Mouse (Mus musculus) urinary bladder, postnatal 25 days (tissue): ENCODE results near the gene Vti1a.

Experiments
- DNase-seq: peaks from one replicate; pipeline ENCODE4 v3.0.0; 2022; ENCODE audit warnings: low spot score

The Vti1a gene

DNA sequence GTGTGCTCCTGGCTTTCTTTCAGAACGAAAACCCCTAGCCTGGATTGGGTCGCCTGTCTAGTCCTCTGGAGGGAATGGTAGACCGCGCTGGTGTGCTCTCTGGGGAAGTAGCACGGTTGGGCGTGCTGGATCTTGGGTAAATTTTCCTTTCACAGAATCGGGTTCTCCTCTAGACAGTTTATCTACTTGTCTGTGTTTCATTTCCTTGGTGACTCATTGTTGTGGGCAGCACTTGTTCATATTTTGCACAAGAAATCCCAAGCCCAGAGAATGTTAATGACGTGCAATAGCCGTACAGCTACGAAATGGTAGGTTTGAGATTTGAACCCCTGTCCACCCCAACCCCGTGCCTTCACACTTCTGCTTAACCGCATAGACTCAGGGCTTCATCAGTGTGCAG lies 145.9 kb downstream of the Vti1a start:
- no peak for DNase-seq

DNA sequence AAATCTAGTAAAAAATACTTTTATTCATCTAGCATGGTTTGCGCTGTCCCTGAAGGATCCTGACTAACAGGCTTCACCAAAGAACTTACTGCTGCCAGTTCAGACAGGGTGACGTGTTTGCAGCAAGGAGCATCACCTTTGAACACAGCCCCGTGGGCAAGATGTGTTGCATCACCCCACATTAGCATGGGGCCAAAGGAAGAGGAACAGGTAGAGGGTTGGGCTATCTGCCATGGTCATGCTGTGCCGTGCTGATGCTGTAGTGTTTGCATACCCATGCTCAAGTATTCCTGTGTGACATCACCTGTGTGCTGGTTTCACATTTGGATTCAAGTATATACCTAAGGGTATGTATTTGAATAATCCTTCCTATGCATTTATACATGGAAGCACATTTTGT lies 147.6 kb downstream of the Vti1a start:
- no peak for DNase-seq

DNA sequence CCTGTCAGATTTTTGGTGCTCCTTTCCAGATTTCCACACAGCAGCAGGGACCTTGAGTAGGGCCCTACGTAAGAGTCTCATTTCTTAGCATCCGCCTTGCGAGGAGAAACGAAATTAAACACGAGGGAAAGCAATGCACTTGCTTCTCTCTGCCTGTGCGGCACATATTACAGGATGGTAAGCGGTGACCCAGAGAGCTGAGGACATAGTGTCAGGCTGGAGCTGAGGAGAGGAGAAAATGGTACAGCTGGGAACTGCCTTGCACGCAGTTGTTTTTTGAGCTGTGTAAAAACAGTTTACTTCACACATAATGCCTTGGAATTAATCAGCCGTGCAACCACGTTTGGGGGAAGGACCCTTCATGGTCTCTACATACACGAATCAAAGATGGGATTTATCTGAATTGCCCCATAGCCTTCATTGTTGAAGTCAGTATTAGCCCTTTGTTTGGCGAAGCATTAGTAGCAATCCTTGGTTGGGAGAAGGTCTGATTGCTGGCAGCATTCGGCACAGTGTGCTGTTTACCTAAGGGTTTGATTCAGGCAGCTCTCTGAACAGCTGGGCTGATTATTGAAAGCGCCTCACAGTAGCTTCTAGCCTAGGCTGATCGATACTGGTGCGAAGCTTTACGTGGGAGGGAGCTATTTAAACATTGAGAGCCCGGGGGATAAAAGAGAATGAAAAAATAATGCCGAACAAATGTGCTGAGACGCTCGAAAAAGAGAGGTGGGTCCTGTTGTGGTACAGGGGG lies 153.4 kb downstream of the Vti1a start:
- DNase-seq: no peak

DNA sequence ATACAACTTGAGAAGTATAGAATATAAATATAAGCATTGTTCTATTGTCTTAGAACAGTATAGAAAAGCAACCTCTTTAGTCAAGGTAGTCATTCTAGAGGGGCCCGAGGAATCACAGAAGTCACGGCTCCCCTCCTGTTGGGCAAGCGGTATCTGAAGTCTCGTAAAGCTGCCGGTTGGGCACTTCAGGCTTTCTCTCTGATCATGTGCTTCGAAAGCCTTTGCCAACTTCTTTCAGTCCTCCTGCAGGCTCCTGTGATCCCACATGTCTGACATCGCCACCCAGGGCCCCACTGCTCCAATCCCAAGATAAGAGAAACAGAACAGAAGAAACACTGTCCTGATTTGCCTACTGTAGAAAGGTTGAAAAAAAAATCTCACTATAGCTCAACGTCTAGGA lies 156.5 kb downstream of the Vti1a start:
- DNase-seq: no peak

GRCm38 (mm10) chr19:55474225-55474624 lies 158.1 kb downstream of the Vti1a start:
- no peak for DNase-seq

- DNase-seq: no peak
Observed at GRCm38 (mm10) chr19:55480526-55480925, 164.4 kb downstream of the Vti1a start.

DNA sequence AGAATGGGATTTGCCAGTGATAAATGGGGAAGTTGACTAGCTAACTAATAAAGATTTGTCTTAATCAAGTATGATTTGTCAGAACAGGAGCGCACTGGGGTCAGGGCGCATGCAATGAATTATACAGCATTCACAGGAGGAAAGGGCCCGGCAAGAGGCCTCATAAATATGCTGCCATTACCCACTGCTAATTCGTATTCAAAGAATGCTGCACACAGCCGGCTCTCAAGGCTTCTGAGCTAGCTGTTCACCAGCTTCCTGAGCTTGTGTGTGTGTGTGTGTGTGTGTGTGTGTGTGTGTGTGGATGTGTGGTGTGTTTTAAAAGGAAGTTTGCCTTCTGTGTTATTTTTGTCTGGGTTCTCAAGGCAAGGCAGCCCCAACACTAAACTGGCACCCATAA lies 165.2 kb downstream of the Vti1a start:
- DNase-seq: no peak

DNA sequence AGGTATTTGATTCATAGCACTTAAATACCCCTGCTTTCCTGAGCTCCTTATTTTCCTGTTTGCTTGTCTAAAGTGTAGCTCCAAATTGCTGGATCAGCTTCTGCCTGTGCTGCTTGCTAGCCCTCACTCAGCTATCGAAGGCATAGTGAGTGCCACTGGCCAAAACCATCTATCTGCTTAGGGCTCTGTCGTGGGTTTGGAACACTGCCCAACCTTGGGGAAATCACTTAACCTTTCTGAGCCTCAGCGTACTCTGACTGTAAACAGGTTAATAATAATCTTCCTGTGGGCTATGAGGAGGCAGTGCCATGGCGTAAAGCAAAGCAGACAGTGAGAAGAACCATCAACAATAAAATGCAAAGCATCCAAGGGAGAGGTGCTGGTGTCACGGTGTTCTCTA lies 167.4 kb downstream of the Vti1a start:
- no peak for DNase-seq

- DNase-seq: no peak
Observed at GRCm38 (mm10) chr19:55484559-55484958, 168.5 kb downstream of the Vti1a start.

DNA sequence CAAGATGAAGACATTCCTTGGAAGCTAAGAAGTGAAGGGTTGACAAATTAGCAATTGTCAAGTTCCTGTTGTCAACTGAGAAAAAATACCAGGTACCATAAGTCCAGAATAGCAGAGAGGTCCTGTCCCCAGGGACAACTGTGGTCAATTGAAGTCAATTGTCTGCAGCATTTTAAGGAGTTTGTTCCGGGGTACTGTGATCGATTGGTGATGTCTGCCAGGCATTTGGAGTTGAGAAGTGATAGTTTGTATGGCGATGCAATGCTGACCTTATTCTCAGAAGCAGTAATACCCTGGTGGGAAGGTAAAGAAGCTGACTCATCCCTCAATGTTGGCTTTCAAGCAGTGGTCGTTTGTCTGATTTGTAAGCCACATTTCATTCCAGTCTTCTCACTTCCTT lies 170.4 kb downstream of the Vti1a start:
- no peak for DNase-seq

DNA sequence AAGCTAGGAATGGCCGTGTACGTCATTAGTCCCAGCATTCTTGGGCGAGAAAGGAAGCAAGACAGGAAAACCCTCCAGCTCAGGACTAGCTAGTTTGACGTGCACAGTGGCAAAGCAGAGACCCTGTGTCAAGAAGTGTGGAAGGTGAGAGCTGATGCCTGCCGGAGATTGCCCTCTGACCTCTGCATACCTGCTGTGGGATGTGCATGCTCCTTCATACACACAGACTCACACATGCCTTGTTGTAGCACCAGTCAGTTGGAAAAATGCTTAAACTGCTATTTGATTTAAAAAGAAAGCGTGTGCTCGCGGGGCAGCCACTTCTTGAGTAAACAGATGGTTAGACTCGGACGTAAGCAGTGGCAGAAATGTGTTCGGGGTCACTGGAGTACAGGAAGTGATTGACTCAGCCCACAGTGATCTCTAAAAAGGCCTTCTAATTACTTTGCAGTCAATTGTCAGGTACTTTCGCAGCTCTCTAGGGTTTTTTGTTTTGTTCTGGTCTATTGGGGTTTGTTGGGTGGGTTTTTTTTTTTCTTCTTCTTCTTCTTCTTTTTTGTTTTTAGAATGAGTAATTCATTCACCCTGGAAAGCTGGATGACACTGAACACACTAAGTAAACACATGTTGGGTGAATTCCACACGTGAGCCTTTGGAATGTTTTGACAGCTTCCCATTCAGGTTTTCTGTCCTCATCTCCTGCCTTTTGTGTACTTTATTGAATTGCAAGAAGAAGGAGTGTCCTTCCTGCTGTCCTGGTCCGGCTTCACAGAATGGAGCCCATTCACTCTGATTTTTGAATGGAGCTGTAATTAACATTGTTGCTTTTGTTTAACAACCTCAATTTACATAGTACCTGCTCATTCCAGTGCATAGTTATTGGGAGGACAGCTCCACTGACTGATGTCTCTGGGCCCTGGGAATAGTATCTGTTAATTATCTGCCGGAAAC lies 175.3 kb downstream of the Vti1a start:
- DNase-seq: no peak

DNA sequence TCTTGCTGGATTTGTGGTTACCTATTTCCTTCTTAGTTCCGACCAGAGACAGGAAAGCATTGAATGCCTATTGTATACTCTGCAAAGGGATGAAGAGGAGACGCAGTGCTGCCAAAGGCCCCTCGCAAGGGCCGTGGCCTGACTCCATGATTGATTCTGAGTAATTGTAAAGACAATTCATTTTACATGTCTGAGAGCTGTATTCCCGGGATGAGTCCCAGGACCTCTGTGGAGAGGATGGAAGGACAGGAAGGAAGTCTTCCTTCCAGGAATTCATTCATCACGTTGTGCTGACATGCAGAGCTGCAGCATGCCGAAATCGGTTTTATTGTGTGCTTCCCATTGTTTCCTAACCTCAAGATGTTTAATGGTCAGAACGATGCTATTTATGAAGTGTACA lies 180.2 kb downstream of the Vti1a start:
- no peak for DNase-seq

- DNase-seq: no peak
Observed at GRCm38 (mm10) chr19:55499179-55499863, 183.2 kb downstream of the Vti1a start.

GRCm38 (mm10) chr19:55501985-55502384 lies 185.9 kb downstream of the Vti1a start:
- no peak for DNase-seq

GRCm38 (mm10) chr19:55503771-55504170 lies 187.7 kb downstream of the Vti1a start:
- no peak for DNase-seq

DNA sequence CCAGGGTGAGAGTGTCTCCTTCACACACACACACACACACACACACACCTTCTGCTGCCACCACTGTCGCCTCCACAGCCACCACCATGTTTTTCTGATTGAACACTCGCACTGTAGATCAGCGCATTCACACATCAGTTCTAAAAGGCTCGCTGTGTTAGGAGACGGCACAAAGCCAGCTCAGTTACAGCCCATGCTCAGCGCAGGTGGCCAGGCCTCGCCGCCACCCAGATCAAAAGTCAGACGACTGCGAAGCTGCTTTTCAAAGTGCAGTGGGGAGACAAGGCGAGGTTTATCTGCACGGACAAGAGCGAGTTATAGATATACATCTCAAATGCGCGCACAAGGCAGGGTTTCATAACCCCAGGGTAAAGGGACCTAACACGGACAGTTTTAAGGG lies 191.7 kb downstream of the Vti1a start:
- no peak for DNase-seq

- no peak for DNase-seq
Observed at GRCm38 (mm10) chr19:55508239-55508638, 192.1 kb downstream of the Vti1a start.

DNA sequence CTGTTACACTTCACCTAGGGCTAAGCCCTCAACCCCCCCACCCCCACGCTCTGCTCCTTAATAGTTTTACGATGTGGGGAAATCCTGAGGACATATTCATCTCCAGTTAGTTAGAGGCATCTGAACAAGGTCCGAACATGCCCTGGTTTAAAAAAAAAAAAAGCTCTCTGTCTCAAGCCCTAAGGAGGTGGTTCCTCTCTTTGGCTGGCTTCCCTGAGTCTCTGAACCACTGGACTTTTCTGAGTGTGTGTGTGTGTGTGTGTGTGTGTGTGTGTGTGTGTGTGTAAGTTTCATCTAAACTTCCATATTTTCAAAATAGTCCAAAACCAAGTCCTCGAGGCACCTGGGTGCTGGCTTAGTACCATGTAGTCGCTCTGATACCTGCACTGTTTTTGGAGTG lies 192.9 kb downstream of the Vti1a start:
- no peak for DNase-seq

GRCm38 (mm10) chr19:55509618-55510017 lies 193.5 kb downstream of the Vti1a start:
- no peak for DNase-seq

GRCm38 (mm10) chr19:55513941-55514340 lies 197.8 kb downstream of the Vti1a start:
- DNase-seq: no peak

- no peak for DNase-seq
Observed at GRCm38 (mm10) chr19:55520236-55520635, 204.1 kb downstream of the Vti1a start.

GRCm38 (mm10) chr19:55523340-55523739 lies 207.2 kb downstream of the Vti1a start:
- no peak for DNase-seq

DNA sequence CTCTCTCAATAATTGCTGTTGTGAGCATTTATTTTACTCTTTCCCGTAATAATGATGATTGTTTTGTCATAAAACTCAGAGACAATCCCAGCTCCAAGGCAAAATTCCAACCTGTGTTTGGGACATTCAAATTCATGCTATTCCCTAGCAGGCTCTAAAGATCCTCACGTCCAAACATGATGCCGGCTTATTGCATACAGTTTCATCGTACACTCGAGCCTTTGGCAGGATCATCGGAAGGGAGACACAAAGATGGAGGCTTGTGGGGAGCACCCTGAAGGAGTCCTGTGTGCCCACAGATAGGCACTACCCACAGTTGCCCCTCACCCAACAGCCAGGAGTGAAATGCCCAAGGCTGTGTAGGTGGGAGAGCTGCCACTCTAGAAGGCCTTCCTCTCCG lies 208.3 kb downstream of the Vti1a start:
- DNase-seq: no peak
